Mouse (Mus musculus): ENCODE results near the gene Baiap3. TPM values are rescaled to one million over a fixed set of nuclear protein-coding genes. Genes with fewer than 3 reads are reported as not detected.

Baiap3 gene
- polyA plus RNA-seq, 1 experiment from 2014 or later: 10.3 TPM

Small RNAs within 50 kb of the gene (microRNA-seq; reads per million reads assigned to microRNA genes)
- 1.4 reads per million for gene Mir3547

Other genes starting within 250 kb of the Baiap3 start
- gene Cramp1l, start 240.6 kb downstream of the Baiap3 start, polyA plus RNA-seq (2015; fragmentation: Nextera tagmentation; extraction: Ambion mirVana): 5.3 and 5.5 TPM in 2 replicates
- gene Ift140, start 240.3 kb downstream of the Baiap3 start, polyA plus RNA-seq (2015; fragmentation: Nextera tagmentation; extraction: Ambion mirVana): 15.7 and 18.6 TPM in 2 replicates
- gene Tmem204, start 172.8 kb downstream of the Baiap3 start, polyA plus RNA-seq (2015; fragmentation: Nextera tagmentation; extraction: Ambion mirVana): 11.4 and 13.3 TPM in 2 replicates
- 56.5 and 57.6 TPM in 2 replicates for gene Telo2, start 140.4 kb downstream of the Baiap3 start, polyA plus RNA-seq (2015; fragmentation: Nextera tagmentation; extraction: Ambion mirVana)
- 0.13 TPM in 1 of 2 replicates, not detected in the other for gene Ptx4, start 135.6 kb downstream of the Baiap3 start, polyA plus RNA-seq (2015; fragmentation: Nextera tagmentation; extraction: Ambion mirVana)
- 25.1 and 28.7 TPM in 2 replicates for gene Clcn7, start 123.0 kb downstream of the Baiap3 start, polyA plus RNA-seq (2015; fragmentation: Nextera tagmentation; extraction: Ambion mirVana)
- gene Ccdc154, start 93.9 kb downstream of the Baiap3 start, polyA plus RNA-seq (2015; fragmentation: Nextera tagmentation; extraction: Ambion mirVana): not detected in 2 replicates
- not detected in 2 replicates for gene Gm38655, start 80.9 kb downstream of the Baiap3 start, polyA plus RNA-seq (2015; fragmentation: Nextera tagmentation; extraction: Ambion mirVana)
- gene BC003965, start 71.8 kb downstream of the Baiap3 start, polyA plus RNA-seq (2015; fragmentation: Nextera tagmentation; extraction: Ambion mirVana): 31.5 and 31.7 TPM in 2 replicates
- 14.1 and 14.8 TPM in 2 replicates for gene Unkl, start 68.0 kb downstream of the Baiap3 start, polyA plus RNA-seq (2015; fragmentation: Nextera tagmentation; extraction: Ambion mirVana)
- gene Gnptg, start 16.2 kb downstream of the Baiap3 start, polyA plus RNA-seq (2015; fragmentation: Nextera tagmentation; extraction: Ambion mirVana): 99.6 and 110 TPM in 2 replicates
- 57.8 and 60.2 TPM in 2 replicates for gene Tsr3, start 16.2 kb downstream of the Baiap3 start, polyA plus RNA-seq (2015; fragmentation: Nextera tagmentation; extraction: Ambion mirVana)
- gene Ube2i, start 18.3 kb upstream of the Baiap3 start, polyA plus RNA-seq (2015; fragmentation: Nextera tagmentation; extraction: Ambion mirVana): 400 and 434 TPM in 2 replicates
- gene Prss34, start 42.0 kb upstream of the Baiap3 start, polyA plus RNA-seq (2015; fragmentation: Nextera tagmentation; extraction: Ambion mirVana): 0.13 and 0.14 TPM in 2 replicates
- not detected in 2 replicates for gene Prss28, start 52.3 kb upstream of the Baiap3 start, polyA plus RNA-seq (2015; fragmentation: Nextera tagmentation; extraction: Ambion mirVana)
- gene Prss29, start 62.3 kb upstream of the Baiap3 start, polyA plus RNA-seq (2015; fragmentation: Nextera tagmentation; extraction: Ambion mirVana): not detected in 2 replicates
- 0.19 TPM in 1 of 2 replicates, not detected in the other for gene Tpsab1, start 89.2 kb upstream of the Baiap3 start, polyA plus RNA-seq (2015; fragmentation: Nextera tagmentation; extraction: Ambion mirVana)
- gene Tpsb2, start 109.9 kb upstream of the Baiap3 start, polyA plus RNA-seq (2015; fragmentation: Nextera tagmentation; extraction: Ambion mirVana): 1.2 and 1.8 TPM in 2 replicates
- 0.34 and 0.74 TPM in 2 replicates for gene Tpsg1, start 112.9 kb upstream of the Baiap3 start, polyA plus RNA-seq (2015; fragmentation: Nextera tagmentation; extraction: Ambion mirVana)
- 10.1 and 10.9 TPM in 2 replicates for gene Cacna1h, start 177.4 kb upstream of the Baiap3 start, polyA plus RNA-seq (2015; fragmentation: Nextera tagmentation; extraction: Ambion mirVana)
- 0.67 and 0.84 TPM in 2 replicates for gene Tekt4, start 198.3 kb upstream of the Baiap3 start, polyA plus RNA-seq (2015; fragmentation: Nextera tagmentation; extraction: Ambion mirVana)
- gene Sstr5, start 240.9 kb upstream of the Baiap3 start, polyA plus RNA-seq (2015; fragmentation: Nextera tagmentation; extraction: Ambion mirVana): 0.64 and 0.93 TPM in 2 replicates